ENCODE assay signal across 8 mouse cellular contexts in the genomic region with DNA sequence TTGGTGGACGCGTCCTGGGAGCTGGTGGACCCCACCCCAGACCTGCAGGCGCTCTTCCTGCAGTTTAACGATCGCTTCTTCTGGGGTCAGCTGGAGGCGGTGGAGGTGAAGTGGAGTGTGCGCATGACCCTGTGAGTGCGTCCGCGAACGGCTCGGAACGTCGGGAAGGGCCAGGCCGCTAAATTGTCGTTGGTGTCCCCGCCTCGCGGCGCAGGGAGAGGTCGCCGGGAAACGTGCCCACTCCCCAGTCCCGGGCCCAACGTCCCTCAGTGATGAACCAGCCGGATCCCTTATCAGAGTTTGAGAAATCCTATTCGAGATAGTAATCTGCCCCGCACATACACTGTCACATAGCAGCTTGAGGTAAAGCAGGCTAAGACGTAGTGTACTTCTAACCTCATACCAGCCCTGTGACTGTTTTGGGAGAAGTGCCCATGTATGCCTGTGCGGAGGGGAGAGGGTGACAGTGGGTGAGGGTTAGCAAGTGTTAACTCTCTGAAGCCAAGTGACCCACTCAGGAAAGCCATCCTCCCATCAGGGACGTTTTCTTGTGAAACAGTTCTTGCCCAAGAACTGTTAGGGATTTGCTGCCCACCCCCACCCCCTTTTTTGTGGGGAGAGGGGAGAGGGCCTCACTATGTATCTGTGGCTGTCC. TPM values are rescaled to one million over a fixed set of nuclear protein-coding genes. Genes with fewer than 3 reads are reported as not detected.
DNase-seq lines count a peak whose midpoint lies in the region; ATAC-seq and TF ChIP-seq lines count a peak whose summit lies in the region.

No protein-coding gene starts in this region.

- peak; percentile 22 for ATAC-seq in heart, embryonic 14.5 days (ENCODE audit: insufficient number of reproducible peaks, insufficient read depth, low FRiP score, low read depth)
- no peak for ATAC-seq in forebrain, embryonic 11.5 days (replicated peaks; ENCODE audit: low FRiP score)
- no peak for ATAC-seq in liver, embryonic 13.5 days (ENCODE audit: low read depth)

- 3% methylated on average over 31 of the region's 31 CpGs for WGBS in heart, embryonic 14.5 days
- WGBS in forebrain, embryonic 11.5 days = 8% methylated on average over 31 of the region's 31 CpGs
- 3% methylated on average over 31 of the region's 31 CpGs for WGBS in liver, embryonic 13.5 days (ENCODE audit: insufficient replicate concordance)

- intact Hi-C loops in heart, postnatal 14 days (cut with DNase I) = loop anchor here (5.0 kb wide), 1 partner anchor 114 kb away; a partner anchor contains a TSS

- no peak for DNase-seq in heart, postnatal 14 days
- no peak for DNase-seq in ES-E14 (ENCODE audit: low read depth, low spot score)
- no peak for DNase-seq in forebrain, embryonic 11.5 days (ENCODE audit: low spot score)
- no peak for DNase-seq in liver, embryonic 13.5 days
- DNase-seq in right cerebral cortex, adult 18-20 months = no peak
- DNase-seq in spleen, postnatal 4 days (ENCODE audit: low spot score in 2 of 2) = no peak
- DNase-seq in kidney, adult 11 months = no peak

- H3K9ac ChIP-seq in heart, embryonic 14.5 days (ENCODE audit: low read length) = peak overlapping the region; percentile 90
- peak overlapping the region; percentile 93 for H3K9ac ChIP-seq in ES-E14 (ENCODE audit: insufficient read depth, low read depth, low read length, poor library complexity, severe bottlenecking)
- H3K9ac ChIP-seq in forebrain, embryonic 11.5 days (ENCODE audit: low read length) = peak overlapping the region; percentile 68
- peak overlapping the region; percentile 94 for H3K9ac ChIP-seq in liver, embryonic 13.5 days

- no peaks in the 10 kb centered on the region for H3K27me3 ChIP-seq in heart, embryonic 14.5 days (ENCODE audit: control insufficient read depth, insufficient read depth, low read length)
- H3K27me3 ChIP-seq in forebrain, embryonic 11.5 days (ENCODE audit: control insufficient read depth, insufficient read depth, low read length) = no peaks in the 10 kb centered on the region
- no peaks in the 10 kb centered on the region for H3K27me3 ChIP-seq in liver, embryonic 13.5 days

- in situ Hi-C loops in ES-E14 (cut with MboI; ENCODE audit: low sequenced_read_pairs in 2 of 2, unreplicated experiment in 2 of 2) = no loop called here

- peaks cover 10 to 24% of the 10 kb centered on the region in 2 experiments; a peak in 3 of 4 replicates for H3K4me1 ChIP-seq in heart, embryonic 14.5 days (ENCODE audit: control insufficient read depth in 2 of 2, insufficient read depth in 2 of 2, low read length in 2 of 2)
- H3K4me1 ChIP-seq in ES-E14 (ENCODE audit: control insufficient read depth in 2 of 2, insufficient read depth in 2 of 2, low read length in 2 of 2, poor library complexity in 1 of 2) = peaks cover 0 to 14% of the 10 kb centered on the region in 2 experiments; a peak in 2 of 4 replicates
- peaks cover 8% of the 10 kb centered on the region for H3K4me1 ChIP-seq in forebrain, embryonic 11.5 days (replicated peaks; ENCODE audit: control insufficient read depth, insufficient read depth, low read length)
- peaks cover 48% of the 10 kb centered on the region for H3K4me1 ChIP-seq in liver, embryonic 13.5 days (replicated peaks)

- peaks cover 63% of the 10 kb centered on the region for H3K36me3 ChIP-seq in heart, embryonic 14.5 days (ENCODE audit: control insufficient read depth, insufficient read depth, low read length)
- H3K36me3 ChIP-seq in ES-E14 (ENCODE audit: control insufficient read depth, insufficient read depth, low read length, poor library complexity, severe bottlenecking) = peaks cover 44% of the 10 kb centered on the region
- peaks cover 20% of the 10 kb centered on the region; the same call in 1 of the 2 replicates for H3K36me3 ChIP-seq in forebrain, embryonic 11.5 days (ENCODE audit: control insufficient read depth, insufficient read depth, low read length)
- peaks cover 71% of the 10 kb centered on the region for H3K36me3 ChIP-seq in liver, embryonic 13.5 days

- peak overlapping the region; percentile 87 to 88 for H3K4me3 ChIP-seq in heart, embryonic 14.5 days (ENCODE audit: control insufficient read depth in 1 of 2, insufficient read depth in 1 of 2, low read depth in 1 of 2, low read length in 2 of 2)
- peak overlapping the region; percentile 65 to 95 for H3K4me3 ChIP-seq in ES-E14 (ENCODE audit: insufficient read depth in 1 of 2, low read depth in 1 of 2, low read length in 2 of 2, poor library complexity in 1 of 2, severe bottlenecking in 1 of 2)
- H3K4me3 ChIP-seq in forebrain, embryonic 11.5 days (ENCODE audit: low read depth, low read length) = peak overlapping the region; percentile 92
- H3K4me3 ChIP-seq in liver, embryonic 13.5 days (replicated peaks) = peak overlapping the region; percentile 92

- no peaks in the 10 kb centered on the region for H3K9me3 ChIP-seq in heart, embryonic 14.5 days (ENCODE audit: control insufficient read depth, low read length)
- no peaks in the 10 kb centered on the region for H3K9me3 ChIP-seq in ES-E14 (ENCODE audit: control insufficient read depth, insufficient read depth, low read depth, low read length)
- H3K9me3 ChIP-seq in forebrain, embryonic 11.5 days (ENCODE audit: control insufficient read depth, low read length) = no peaks in the 10 kb centered on the region
- no peaks in the 10 kb centered on the region for H3K9me3 ChIP-seq in liver, embryonic 13.5 days (replicated peaks)

- H3K27ac ChIP-seq in heart, embryonic 14.5 days (replicated peaks in 1 of 2; ENCODE audit: control insufficient read depth in 1 of 2, insufficient read depth in 1 of 2, low read depth in 2 of 2, low read length in 2 of 2) = peak overlapping the region in 1 of 2 experiments; percentile 20; a peak in 1 of 4 replicates
- no peak overlapping the region for H3K27ac ChIP-seq in ES-E14 (ENCODE audit: insufficient read depth, low read depth, low read length, poor library complexity, severe bottlenecking)
- no peak overlapping the region for H3K27ac ChIP-seq in forebrain, embryonic 11.5 days (ENCODE audit: low read depth, low read length)
- H3K27ac ChIP-seq in liver, embryonic 13.5 days = peak overlapping the region; percentile 80

- peak overlapping the region; percentile 87 for H3K4me2 ChIP-seq in heart, embryonic 14.5 days (ENCODE audit: low read length)
- peak overlapping the region; percentile 95 for H3K4me2 ChIP-seq in forebrain, embryonic 11.5 days (ENCODE audit: low read depth, low read length, severe bottlenecking)
- peak overlapping the region; percentile 96 for H3K4me2 ChIP-seq in liver, embryonic 13.5 days

TF ChIP-seq in ES-E14, 5 proteins besides CTCF, POLR2A, EP300 and RAD21:
- TF ChIP-seq HCFC1 (IDR thresholded peaks at IDR 0.05; ENCODE audit: borderline replicate concordance, insufficient read depth, low read length) (no peak), CHD2 (IDR thresholded peaks at IDR 0.05; ENCODE audit: low read depth, low read length) (no peak), ZC3H11A (IDR thresholded peaks at IDR 0.05; ENCODE audit: borderline replicate concordance, low read depth, low read length) (no peak), ZNF384 (IDR thresholded peaks at IDR 0.05; ENCODE audit: low read depth, low read length) (no peak), MAFK (IDR thresholded peaks at IDR 0.05; ENCODE audit: insufficient read depth, low read depth, low read length) (no peak)

RNA-seq across cellular contexts. Expression of a gene that starts 0.7 kb away (rescaled TPM):
- polyA plus RNA-seq in heart, embryonic 14.5 days (2014; fragmentation: Nextera tagmentation; extraction: Ambion mirVana) = 6.5 and 6.8 TPM in 2 replicates
- total RNA-seq in heart, postnatal 14 days (2021) = 10 to 100 TPM; 14.2 to 15.1 TPM
- 10.7 and 16.8 TPM in 2 replicates for total RNA-seq in ES-E14 (2012; rRNA removed)
- polyA plus RNA-seq in forebrain, embryonic 11.5 days (2014; fragmentation: Nextera tagmentation; extraction: Ambion mirVana) = 11.1 and 12.3 TPM in 2 replicates
- polyA plus RNA-seq in liver, embryonic 13.5 days (2015; fragmentation: Nextera tagmentation; extraction: Ambion mirVana) = 6.1 and 7.5 TPM in 2 replicates

RNA-seq across cellular contexts. Expression of a gene that starts 0.9 kb away (rescaled TPM):
- 5.8 and 6.5 TPM in 2 replicates for polyA plus RNA-seq in heart, embryonic 14.5 days (2014; fragmentation: Nextera tagmentation; extraction: Ambion mirVana)
- 10 to 100 TPM; 19.7 to 20.2 TPM for total RNA-seq in heart, postnatal 14 days (2021)
- 12.8 and 16.8 TPM in 2 replicates for total RNA-seq in ES-E14 (2012; rRNA removed)
- polyA plus RNA-seq in forebrain, embryonic 11.5 days (2014; fragmentation: Nextera tagmentation; extraction: Ambion mirVana) = 10.3 and 11.6 TPM in 2 replicates
- polyA plus RNA-seq in liver, embryonic 13.5 days (2015; fragmentation: Nextera tagmentation; extraction: Ambion mirVana) = 4.2 and 4.5 TPM in 2 replicates

RNA-seq across cellular contexts. Expression of a gene that starts 35.5 kb away (rescaled TPM):
- polyA plus RNA-seq in heart, embryonic 14.5 days (2014; fragmentation: Nextera tagmentation; extraction: Ambion mirVana) = 41.9 and 43.8 TPM in 2 replicates
- total RNA-seq in heart, postnatal 14 days (2021) = 10 to 100 TPM; 36.4 to 37.8 TPM
- total RNA-seq in ES-E14 (2012; rRNA removed) = 71.5 and 83.6 TPM in 2 replicates
- 56.7 and 59.1 TPM in 2 replicates for polyA plus RNA-seq in forebrain, embryonic 11.5 days (2014; fragmentation: Nextera tagmentation; extraction: Ambion mirVana)
- 28.9 and 35.3 TPM in 2 replicates for polyA plus RNA-seq in liver, embryonic 13.5 days (2015; fragmentation: Nextera tagmentation; extraction: Ambion mirVana)

RNA-seq across cellular contexts. Expression of a gene that starts 35.5 kb away (rescaled TPM):
- polyA plus RNA-seq in heart, embryonic 14.5 days (2014; fragmentation: Nextera tagmentation; extraction: Ambion mirVana) = 115 and 117 TPM in 2 replicates
- 100 to 1,000 TPM; 148 to 164 TPM for total RNA-seq in heart, postnatal 14 days (2021)
- total RNA-seq in ES-E14 (2012; rRNA removed) = 102 and 136 TPM in 2 replicates
- polyA plus RNA-seq in forebrain, embryonic 11.5 days (2014; fragmentation: Nextera tagmentation; extraction: Ambion mirVana) = 153 TPM in 2 replicates
- 47.3 and 53.9 TPM in 2 replicates for polyA plus RNA-seq in liver, embryonic 13.5 days (2015; fragmentation: Nextera tagmentation; extraction: Ambion mirVana)

RNA-seq across cellular contexts. Expression of a gene that starts 50.7 kb away (rescaled TPM):
- 25.5 and 26.0 TPM in 2 replicates for polyA plus RNA-seq in heart, embryonic 14.5 days (2014; fragmentation: Nextera tagmentation; extraction: Ambion mirVana)
- total RNA-seq in heart, postnatal 14 days (2021) = 100 to 1,000 TPM; 178 to 190 TPM
- 13.1 and 15.8 TPM in 2 replicates for total RNA-seq in ES-E14 (2012; rRNA removed)
- 20.7 and 22.2 TPM in 2 replicates for polyA plus RNA-seq in forebrain, embryonic 11.5 days (2014; fragmentation: Nextera tagmentation; extraction: Ambion mirVana)
- 2.7 TPM in 2 replicates for polyA plus RNA-seq in liver, embryonic 13.5 days (2015; fragmentation: Nextera tagmentation; extraction: Ambion mirVana)
